Mouse (Mus musculus): ENCODE results near the gene Palm. TPM values are rescaled to one million over a fixed set of nuclear protein-coding genes. Genes with fewer than 3 reads are reported as not detected.

Palm gene
- total and polyA plus RNA-seq, 2 experiments from 2014 or later, result 156 to 242 TPM

GRCm38 (mm10) chr10:79865189-79865601 is 71.8 kb downstream of the Palm start:
- no peaks in the 10 kb centered on the region for H3K4me1 ChIP-seq (ENCODE audit: insufficient read depth, low read length)
- H3K27me3 ChIP-seq (ENCODE audit: insufficient read depth, low read length), result no peaks in the 10 kb centered on the region
- no peak overlapping the region for H3K4me3 ChIP-seq (ENCODE audit: low read length)
- 53% methylated on average over 12 of the region's 12 CpGs for WGBS
- no peaks in the 10 kb centered on the region for H3K9me3 ChIP-seq (ENCODE audit: low read length)
- 0 out of 2 replicates have a peak, but pooled peaks have one; percentile 4 for ATAC-seq
- DNase-seq (ENCODE audit: low spot score), result no peak
- H3K9ac ChIP-seq (replicated peaks; ENCODE audit: low read length), result peak overlapping the region; percentile 18; the same call in 1 of the 2 replicates
- TF ChIP-seq CTCF (IDR thresholded peaks at IDR 0.05; ENCODE audit: low read depth), result no peak
- H3K36me3 ChIP-seq (ENCODE audit: insufficient read depth, low read length), result peaks cover 54% of the 10 kb centered on the region
- H3K4me2 ChIP-seq (ENCODE audit: low read depth, low read length), result no peak overlapping the region
- peak overlapping the region; percentile 57 for H3K27ac ChIP-seq

- H3K27me3 ChIP-seq (ENCODE audit: insufficient read depth, low read length), result no peaks in the 10 kb centered on the region
- H3K36me3 ChIP-seq (ENCODE audit: insufficient read depth, low read length), result peaks cover 48% of the 10 kb centered on the region
- H3K9ac ChIP-seq (replicated peaks; ENCODE audit: low read length), result no peak overlapping the region
- no peak overlapping the region for H3K4me2 ChIP-seq (ENCODE audit: low read depth, low read length)
- H3K27ac ChIP-seq, result peak overlapping the region; percentile 57
- peak; percentile 59 for TF ChIP-seq CTCF (IDR thresholded peaks at IDR 0.05; ENCODE audit: low read depth)
- 63% methylated on average over 19 of the region's 19 CpGs for whole genome bisulfite sequencing
- H3K4me1 ChIP-seq (ENCODE audit: insufficient read depth, low read length), result no peaks in the 10 kb centered on the region
- no peak overlapping the region for H3K4me3 ChIP-seq (ENCODE audit: low read length)
- DNase-seq (ENCODE audit: low spot score) (no peak), ATAC-seq (no peak)
- H3K9me3 ChIP-seq (ENCODE audit: low read length), result no peaks in the 10 kb centered on the region
Measured at GRCm38 (mm10) chr10:79865801-79866295, 72.5 kb downstream of the Palm start.

- H3K4me3 ChIP-seq (ENCODE audit: low read length), result no peak overlapping the region
- no peak overlapping the region for H3K27ac ChIP-seq
- no peak for TF ChIP-seq CTCF (IDR thresholded peaks at IDR 0.05; ENCODE audit: low read depth)
- H3K4me2 ChIP-seq (ENCODE audit: low read depth, low read length), result no peak overlapping the region
- no peaks in the 10 kb centered on the region for H3K27me3 ChIP-seq (ENCODE audit: insufficient read depth, low read length)
- peaks cover 41% of the 10 kb centered on the region for H3K36me3 ChIP-seq (ENCODE audit: insufficient read depth, low read length)
- H3K4me1 ChIP-seq (ENCODE audit: insufficient read depth, low read length), result no peaks in the 10 kb centered on the region
- DNase-seq (ENCODE audit: low spot score), result no peak
- no peak overlapping the region for H3K9ac ChIP-seq (replicated peaks; ENCODE audit: low read length)
- ATAC-seq, result no peak
- no peaks in the 10 kb centered on the region for H3K9me3 ChIP-seq (ENCODE audit: low read length)
- WGBS, result 75% methylated on average over 11 of the region's 11 CpGs
Measured at GRCm38 (mm10) chr10:79866601-79867000, 73.2 kb downstream of the Palm start.

Small RNA genes lying within 50 kb of the gene (microRNA-seq; reads per million reads assigned to microRNA genes)
- 0.35 to 0.72 reads per million in 2 experiments for gene Mir6910

Other genes starting within 250 kb of the Palm start
Only the 30 nearest of the 34 such genes appear.
- 31.9 and 37.6 TPM in 2 replicates for gene C2cd4c, start 179.5 kb upstream of the Palm start, total RNA-seq (2014; rRNA removed)
- 1.0 and 1.1 TPM in 2 replicates for gene C2cd4c, start 179.5 kb upstream of the Palm start, polyA plus RNA-seq (2015; fragmentation: Nextera tagmentation; extraction: Ambion mirVana)
- gene Shc2, start 155.7 kb upstream of the Palm start, total RNA-seq (2014; rRNA removed), result 66.2 and 67.9 TPM in 2 replicates
- gene Shc2, start 155.7 kb upstream of the Palm start, polyA plus RNA-seq (2015; fragmentation: Nextera tagmentation; extraction: Ambion mirVana), result 19.8 and 21.3 TPM in 2 replicates
- gene Odf3l2, start 147.8 kb upstream of the Palm start, total RNA-seq (2014; rRNA removed), result 0.42 and 2.0 TPM in 2 replicates
- gene Odf3l2, start 147.8 kb upstream of the Palm start, polyA plus RNA-seq (2015; fragmentation: Nextera tagmentation; extraction: Ambion mirVana), result 0.60 and 0.71 TPM in 2 replicates
- gene Madcam1, start 129.0 kb upstream of the Palm start, total RNA-seq (2014; rRNA removed), result 0.90 and 2.1 TPM in 2 replicates
- gene Madcam1, start 129.0 kb upstream of the Palm start, polyA plus RNA-seq (2015; fragmentation: Nextera tagmentation; extraction: Ambion mirVana), result 0.98 and 1.4 TPM in 2 replicates
- gene Tpgs1, start 124.2 kb upstream of the Palm start, total RNA-seq (2014; rRNA removed), result 117 and 135 TPM in 2 replicates
- gene Tpgs1, start 124.2 kb upstream of the Palm start, polyA plus RNA-seq (2015; fragmentation: Nextera tagmentation; extraction: Ambion mirVana), result 132 and 133 TPM in 2 replicates
- gene Cdc34, start 111.4 kb upstream of the Palm start, total RNA-seq (2014; rRNA removed), result 65.1 and 76.7 TPM in 2 replicates
- 69.8 and 71.3 TPM in 2 replicates for gene Cdc34, start 111.4 kb upstream of the Palm start, polyA plus RNA-seq (2015; fragmentation: Nextera tagmentation; extraction: Ambion mirVana)
- 0.22 and 0.63 TPM in 2 replicates for gene Gzmm, start 104.6 kb upstream of the Palm start, total RNA-seq (2014; rRNA removed)
- gene Gzmm, start 104.6 kb upstream of the Palm start, polyA plus RNA-seq (2015; fragmentation: Nextera tagmentation; extraction: Ambion mirVana), result 1.2 TPM in 2 replicates
- 1,127 and 1,151 TPM in 2 replicates for gene Bsg, start 89.1 kb upstream of the Palm start, total RNA-seq (2014; rRNA removed)
- 1,243 and 1,259 TPM in 2 replicates for gene Bsg, start 89.1 kb upstream of the Palm start, polyA plus RNA-seq (2015; fragmentation: Nextera tagmentation; extraction: Ambion mirVana)
- gene Hcn2, start 76.9 kb upstream of the Palm start, total RNA-seq (2014; rRNA removed), result 92.6 and 101 TPM in 2 replicates
- 5.5 and 6.6 TPM in 2 replicates for gene Hcn2, start 76.9 kb upstream of the Palm start, polyA plus RNA-seq (2015; fragmentation: Nextera tagmentation; extraction: Ambion mirVana)
- gene Polrmt, start 47.0 kb upstream of the Palm start, total RNA-seq (2014; rRNA removed), result 30.4 and 36.5 TPM in 2 replicates
- 29.7 and 32.6 TPM in 2 replicates for gene Polrmt, start 47.0 kb upstream of the Palm start, polyA plus RNA-seq (2015; fragmentation: Nextera tagmentation; extraction: Ambion mirVana)
- 1.3 and 2.2 TPM in 2 replicates for gene Fgf22, start 38.5 kb upstream of the Palm start, total RNA-seq (2014; rRNA removed)
- gene Fgf22, start 38.5 kb upstream of the Palm start, polyA plus RNA-seq (2015; fragmentation: Nextera tagmentation; extraction: Ambion mirVana), result 3.8 and 5.1 TPM in 2 replicates
- gene Rnf126, start 26.6 kb upstream of the Palm start, total RNA-seq (2014; rRNA removed), result 112 and 120 TPM in 2 replicates
- 108 and 119 TPM in 2 replicates for gene Rnf126, start 26.6 kb upstream of the Palm start, polyA plus RNA-seq (2015; fragmentation: Nextera tagmentation; extraction: Ambion mirVana)
- gene Fstl3, start 16.3 kb upstream of the Palm start, total RNA-seq (2014; rRNA removed), result 2.6 and 3.3 TPM in 2 replicates
- 3.1 and 3.2 TPM in 2 replicates for gene Fstl3, start 16.3 kb upstream of the Palm start, polyA plus RNA-seq (2015; fragmentation: Nextera tagmentation; extraction: Ambion mirVana)
- gene Prss57, start 2.6 kb upstream of the Palm start, total RNA-seq (2014; rRNA removed), result 0.54 and 1.8 TPM in 2 replicates
- 0.13 and 0.33 TPM in 2 replicates for gene Prss57, start 2.6 kb upstream of the Palm start, polyA plus RNA-seq (2015; fragmentation: Nextera tagmentation; extraction: Ambion mirVana)
- 0.05 and 0.22 TPM in 2 replicates for gene Misp, start 27.4 kb downstream of the Palm start, total RNA-seq (2014; rRNA removed)
- 0.33 TPM in 1 of 2 replicates, not detected in the other for gene Misp, start 27.4 kb downstream of the Palm start, polyA plus RNA-seq (2015; fragmentation: Nextera tagmentation; extraction: Ambion mirVana)
- gene Ptbp1, start 60.9 kb downstream of the Palm start, total RNA-seq (2014; rRNA removed), result 166 and 173 TPM in 2 replicates
- 58.9 and 65.5 TPM in 2 replicates for gene Ptbp1, start 60.9 kb downstream of the Palm start, polyA plus RNA-seq (2015; fragmentation: Nextera tagmentation; extraction: Ambion mirVana)
- 9.4 and 20.5 TPM in 2 replicates for gene Prtn3, start 80.9 kb downstream of the Palm start, total RNA-seq (2014; rRNA removed)
- gene Prtn3, start 80.9 kb downstream of the Palm start, polyA plus RNA-seq (2015; fragmentation: Nextera tagmentation; extraction: Ambion mirVana), result 11.6 and 11.8 TPM in 2 replicates
- 487 and 541 TPM in 2 replicates for gene Plppr3, start 81.1 kb downstream of the Palm start, total RNA-seq (2014; rRNA removed)
- 268 and 283 TPM in 2 replicates for gene Plppr3, start 81.1 kb downstream of the Palm start, polyA plus RNA-seq (2015; fragmentation: Nextera tagmentation; extraction: Ambion mirVana)
- not detected in 2 replicates for gene Elane, start 92.7 kb downstream of the Palm start, total RNA-seq (2014; rRNA removed)
- 0.24 TPM in 1 of 2 replicates, not detected in the other for gene Elane, start 92.7 kb downstream of the Palm start, polyA plus RNA-seq (2015; fragmentation: Nextera tagmentation; extraction: Ambion mirVana)
- gene Cfd, start 97.3 kb downstream of the Palm start, total RNA-seq (2014; rRNA removed), result not detected in 2 replicates
- gene Cfd, start 97.3 kb downstream of the Palm start, polyA plus RNA-seq (2015; fragmentation: Nextera tagmentation; extraction: Ambion mirVana), result not detected in 2 replicates
- 71.4 and 82.2 TPM in 2 replicates for gene Med16, start 115.4 kb downstream of the Palm start, total RNA-seq (2014; rRNA removed)
- 43.2 and 48.4 TPM in 2 replicates for gene Med16, start 115.4 kb downstream of the Palm start, polyA plus RNA-seq (2015; fragmentation: Nextera tagmentation; extraction: Ambion mirVana)
- gene Gm26602, start 117.3 kb downstream of the Palm start, total RNA-seq (2014; rRNA removed), result not detected in 2 replicates
- gene Gm26602, start 117.3 kb downstream of the Palm start, polyA plus RNA-seq (2015; fragmentation: Nextera tagmentation; extraction: Ambion mirVana), result 4.9 and 17.2 TPM in 2 replicates
- gene Kiss1r, start 123.4 kb downstream of the Palm start, total RNA-seq (2014; rRNA removed), result 7.7 and 9.4 TPM in 2 replicates
- gene Kiss1r, start 123.4 kb downstream of the Palm start, polyA plus RNA-seq (2015; fragmentation: Nextera tagmentation; extraction: Ambion mirVana), result 3.4 and 3.9 TPM in 2 replicates
- 111 and 133 TPM in 2 replicates for gene R3hdm4, start 127.6 kb downstream of the Palm start, total RNA-seq (2014; rRNA removed)
- 252 and 267 TPM in 2 replicates for gene R3hdm4, start 127.6 kb downstream of the Palm start, polyA plus RNA-seq (2015; fragmentation: Nextera tagmentation; extraction: Ambion mirVana)
- gene Arid3a, start 133.5 kb downstream of the Palm start, total RNA-seq (2014; rRNA removed), result 9.7 and 10.1 TPM in 2 replicates
- 2.5 and 2.6 TPM in 2 replicates for gene Arid3a, start 133.5 kb downstream of the Palm start, polyA plus RNA-seq (2015; fragmentation: Nextera tagmentation; extraction: Ambion mirVana)
- 74.6 and 81.6 TPM in 2 replicates for gene Wdr18, start 166.6 kb downstream of the Palm start, total RNA-seq (2014; rRNA removed)
- gene Wdr18, start 166.6 kb downstream of the Palm start, polyA plus RNA-seq (2015; fragmentation: Nextera tagmentation; extraction: Ambion mirVana), result 109 TPM in 2 replicates
- gene Grin3b, start 177.1 kb downstream of the Palm start, total RNA-seq (2014; rRNA removed), result 0.68 and 0.97 TPM in 2 replicates
- 0.20 and 0.51 TPM in 2 replicates for gene Grin3b, start 177.1 kb downstream of the Palm start, polyA plus RNA-seq (2015; fragmentation: Nextera tagmentation; extraction: Ambion mirVana)
- 161 and 179 TPM in 2 replicates for gene Tmem259, start 190.8 kb downstream of the Palm start, total RNA-seq (2014; rRNA removed)
- 25.6 and 27.1 TPM in 2 replicates for gene Tmem259, start 190.8 kb downstream of the Palm start, polyA plus RNA-seq (2015; fragmentation: Nextera tagmentation; extraction: Ambion mirVana)
- gene Cnn2, start 195.0 kb downstream of the Palm start, total RNA-seq (2014; rRNA removed), result 17.2 and 17.9 TPM in 2 replicates
- gene Cnn2, start 195.0 kb downstream of the Palm start, polyA plus RNA-seq (2015; fragmentation: Nextera tagmentation; extraction: Ambion mirVana), result 15.0 and 16.4 TPM in 2 replicates
- gene Abca7, start 202.9 kb downstream of the Palm start, total RNA-seq (2014; rRNA removed), result 11.6 and 19.1 TPM in 2 replicates
- 2.3 and 2.4 TPM in 2 replicates for gene Abca7, start 202.9 kb downstream of the Palm start, polyA plus RNA-seq (2015; fragmentation: Nextera tagmentation; extraction: Ambion mirVana)